Mouse (Mus musculus): ENCODE measurements at regions not wholly inside any gene's neighbourhood (a gene's known extent, or its start where the extent isn't known, plus 50 kb on each side); places are given as distances from the start of the nearest gene placed in this dataset.
A peak's percentile ranks its signal among the peaks of the same experiment; 100 is the strongest.
"Not testable (repeated sequence)": the region's sequence is repeated elsewhere in the genome, so short reads cannot be mapped to it uniquely, and the experiment has no call there.

DNA sequence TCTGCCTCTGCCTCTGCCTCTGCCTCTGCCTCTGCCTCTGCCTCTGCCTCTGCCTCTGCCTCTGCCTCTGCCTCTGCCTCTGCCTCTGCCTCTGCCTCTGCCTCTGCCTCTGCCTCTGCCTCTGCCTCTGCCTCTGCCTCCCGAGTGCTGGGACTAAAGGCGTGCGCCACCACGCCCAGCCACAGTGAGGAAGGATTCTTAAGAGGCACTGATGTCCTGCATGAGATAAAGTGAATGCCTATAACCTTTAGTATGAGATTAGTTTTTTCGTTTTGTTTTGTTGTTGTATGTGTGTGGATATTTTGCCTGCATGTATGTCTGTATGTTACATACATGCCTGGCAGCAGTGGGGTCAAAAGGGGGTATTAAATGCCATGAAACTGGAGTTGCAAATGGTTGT lies 63.2 kb downstream of the Hlx start:
- not testable (repeated sequence) for ATAC-seq (ENCODE audit: low FRiP score, low TSS enrichment); H3K27me3 ChIP-seq (ENCODE audit: insufficient read depth, low read length); H3K4me2 ChIP-seq (replicated peaks; ENCODE audit: low read depth, low read length); H3K36me3 ChIP-seq (ENCODE audit: insufficient read depth, low read length); H3K27ac ChIP-seq (ENCODE audit: low read length); H3K9me3 ChIP-seq (ENCODE audit: low read length); H3K9ac ChIP-seq (replicated peaks; ENCODE audit: low read length); H3K4me1 ChIP-seq (ENCODE audit: insufficient read depth, low read length); H3K4me3 ChIP-seq (ENCODE audit: low read length)
- WGBS, result 86% methylated on average over 5 of the region's 5 CpGs

DNA sequence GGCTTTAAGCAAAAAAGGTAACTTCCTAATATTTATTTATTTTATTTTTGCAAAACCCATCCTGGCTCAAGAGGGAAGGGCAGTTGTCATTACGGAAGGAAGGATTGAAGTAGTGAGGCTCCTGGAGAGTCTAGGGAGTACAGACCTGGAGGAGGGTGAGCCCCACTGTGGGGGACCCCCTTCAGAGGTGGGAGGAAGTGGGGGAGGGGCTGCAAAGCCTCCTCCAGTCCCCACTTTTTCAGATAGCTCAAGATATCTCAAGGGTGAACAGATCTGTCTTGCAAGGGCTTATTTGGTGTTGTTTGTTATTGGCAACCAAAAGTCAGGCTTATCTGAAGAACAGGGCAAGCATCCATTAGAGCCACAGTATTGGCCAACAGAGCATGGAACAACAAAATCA lies 64.0 kb downstream of the Hlx start:
- Histone ChIP-seq H3K9ac (replicated peaks; ENCODE audit: low read length) (no peak overlapping the region), H3K27me3 (ENCODE audit: insufficient read depth, low read length) (no peaks in the 10 kb centered on the region), H3K4me2 (replicated peaks; ENCODE audit: low read depth, low read length) (no peak overlapping the region), H3K36me3 (ENCODE audit: insufficient read depth, low read length) (no peaks in the 10 kb centered on the region), H3K9me3 (ENCODE audit: low read length) (no peaks in the 10 kb centered on the region), H3K4me1 (ENCODE audit: insufficient read depth, low read length) (peaks cover 7% of the 10 kb centered on the region; the same call in 1 of the 2 replicates), H3K4me3 (ENCODE audit: low read length) (no peak overlapping the region), H3K27ac (ENCODE audit: low read length) (no peak overlapping the region)
- WGBS, result 70% methylated on average over 1 of the region's 1 CpGs
- no peak for ATAC-seq (ENCODE audit: low FRiP score, low TSS enrichment)

DNA sequence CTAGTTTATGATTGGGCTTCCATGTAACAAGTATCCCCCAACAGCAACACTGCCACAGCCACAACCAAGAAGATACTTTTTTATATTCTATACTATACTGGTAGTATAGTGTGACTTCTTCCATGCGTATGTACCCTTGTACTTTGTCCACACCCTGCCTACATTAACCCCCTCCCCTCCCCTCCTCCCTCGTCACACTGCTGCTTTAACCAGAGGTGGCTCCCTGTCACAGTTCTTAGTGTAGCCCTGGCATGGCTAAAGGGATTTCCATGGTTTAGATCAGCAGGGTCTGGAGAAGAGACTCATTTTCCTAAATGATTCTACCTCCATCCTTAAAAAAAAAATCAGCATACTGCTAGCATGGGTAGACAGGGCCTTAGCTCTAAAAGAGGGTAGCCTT lies 64.4 kb downstream of the Hlx start:
- Histone ChIP-seq H3K27me3 (ENCODE audit: insufficient read depth, low read length) (no peaks in the 10 kb centered on the region), H3K9me3 (ENCODE audit: low read length) (no peaks in the 10 kb centered on the region), H3K4me3 (ENCODE audit: low read length) (no peak overlapping the region), H3K36me3 (ENCODE audit: insufficient read depth, low read length) (no peaks in the 10 kb centered on the region), H3K27ac (ENCODE audit: low read length) (no peak overlapping the region), H3K4me2 (replicated peaks; ENCODE audit: low read depth, low read length) (no peak overlapping the region), H3K4me1 (ENCODE audit: insufficient read depth, low read length) (peaks cover 7% of the 10 kb centered on the region; the same call in 1 of the 2 replicates), H3K9ac (replicated peaks; ENCODE audit: low read length) (no peak overlapping the region)
- no peak for ATAC-seq (ENCODE audit: low FRiP score, low TSS enrichment)
- WGBS, result 70% methylated on average over 2 of the region's 2 CpGs

DNA sequence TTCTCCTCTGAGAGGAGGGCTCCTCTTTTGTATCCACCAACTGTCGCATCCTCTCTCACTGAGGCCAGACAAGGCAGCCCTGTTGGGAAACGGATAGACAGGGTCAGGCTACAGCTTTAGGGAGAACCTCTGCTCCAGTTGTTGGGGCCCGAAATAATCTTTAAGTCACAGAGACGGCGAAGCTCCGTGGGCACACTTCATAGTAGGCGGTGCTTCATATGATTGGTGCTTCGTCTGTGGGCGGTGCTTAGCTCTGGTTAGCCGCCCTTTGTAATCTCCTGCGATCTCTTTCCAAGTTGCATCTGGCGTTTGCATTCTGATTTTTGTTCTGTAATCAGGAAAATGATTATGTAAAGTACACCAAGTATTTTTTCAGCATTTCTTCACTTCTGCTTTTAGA lies 67.2 kb downstream of the Hlx start:
- ATAC-seq (ENCODE audit: low FRiP score, low TSS enrichment), result no peak
- Histone ChIP-seq H3K4me2 (replicated peaks; ENCODE audit: low read depth, low read length) (no peak overlapping the region), H3K36me3 (ENCODE audit: insufficient read depth, low read length) (no peaks in the 10 kb centered on the region), H3K4me1 (ENCODE audit: insufficient read depth, low read length) (peaks cover 7% of the 10 kb centered on the region; the same call in 1 of the 2 replicates), H3K9me3 (ENCODE audit: low read length) (no peaks in the 10 kb centered on the region), H3K27me3 (ENCODE audit: insufficient read depth, low read length) (no peaks in the 10 kb centered on the region), H3K4me3 (ENCODE audit: low read length) (no peak overlapping the region), H3K9ac (replicated peaks; ENCODE audit: low read length) (no peak overlapping the region), H3K27ac (ENCODE audit: low read length) (no peak overlapping the region)
- 84% methylated on average over 12 of the region's 12 CpGs for WGBS

DNA sequence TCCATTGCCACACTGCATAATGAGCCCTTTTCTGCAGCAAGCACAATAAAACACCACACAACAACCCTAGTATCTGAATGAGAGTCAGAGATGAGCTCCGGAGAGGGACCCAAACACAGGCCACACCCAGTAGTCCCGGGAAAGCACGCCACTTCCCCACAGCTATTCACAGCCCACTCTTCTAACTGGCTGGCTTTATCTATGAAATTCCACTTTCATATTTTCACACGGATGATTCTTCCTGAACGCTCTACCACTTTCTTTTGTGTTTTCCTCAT lies 68.4 kb downstream of the Hlx start:
- Histone ChIP-seq H3K9me3 (ENCODE audit: low read length) (no peaks in the 10 kb centered on the region), H3K4me2 (replicated peaks; ENCODE audit: low read depth, low read length) (peak overlapping the region; percentile 24), H3K4me1 (ENCODE audit: insufficient read depth, low read length) (peaks cover 7% of the 10 kb centered on the region; the same call in 1 of the 2 replicates), H3K36me3 (ENCODE audit: insufficient read depth, low read length) (no peaks in the 10 kb centered on the region), H3K27ac (ENCODE audit: low read length) (no peak overlapping the region), H3K4me3 (ENCODE audit: low read length) (no peak overlapping the region), H3K9ac (replicated peaks; ENCODE audit: low read length) (no peak overlapping the region), H3K27me3 (ENCODE audit: insufficient read depth, low read length) (no peaks in the 10 kb centered on the region)
- 38% methylated on average over 5 of the region's 5 CpGs for WGBS
- no peak for ATAC-seq (ENCODE audit: low FRiP score, low TSS enrichment)

DNA sequence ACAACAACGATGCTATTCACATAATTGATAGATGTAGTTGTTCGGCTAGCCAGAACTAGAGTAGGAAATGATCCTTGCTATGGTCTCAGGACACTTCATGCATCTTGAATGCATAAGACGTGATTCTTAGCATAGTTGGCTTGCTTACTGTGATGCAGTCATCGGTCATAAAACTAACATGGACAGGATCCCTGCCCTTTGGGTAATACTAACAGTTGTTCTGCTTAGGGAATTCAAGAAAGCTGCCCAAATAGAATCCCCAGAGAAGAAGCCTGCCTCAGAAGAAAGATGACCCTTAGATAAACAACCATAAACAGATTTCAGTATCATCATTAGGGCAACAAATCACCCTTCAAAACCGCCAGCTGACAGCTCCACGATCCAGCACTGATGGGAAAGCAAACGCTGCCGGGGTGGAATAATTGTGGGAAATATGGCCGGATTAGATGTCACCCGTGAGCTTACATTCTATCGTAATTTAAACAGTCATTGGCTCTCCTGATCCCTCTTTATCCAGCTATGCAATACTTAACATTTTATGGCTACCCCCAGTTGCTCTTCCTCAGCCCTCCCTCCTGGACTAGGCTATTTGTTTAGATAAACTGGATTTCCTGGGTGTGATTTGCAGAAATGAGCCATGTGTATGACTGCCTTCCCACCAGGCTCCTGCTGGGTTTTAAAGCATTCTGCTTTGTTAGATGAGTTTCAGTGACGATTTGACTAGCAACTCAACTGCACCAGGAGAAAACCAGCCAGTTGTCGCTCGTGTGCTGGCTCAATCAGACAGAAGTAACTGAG lies 68.9 kb downstream of the Hlx start:
- Histone ChIP-seq H3K4me3 (ENCODE audit: low read length) (no peak overlapping the region), H3K27ac (ENCODE audit: low read length) (no peak overlapping the region), H3K36me3 (ENCODE audit: insufficient read depth, low read length) (no peaks in the 10 kb centered on the region)

DNA sequence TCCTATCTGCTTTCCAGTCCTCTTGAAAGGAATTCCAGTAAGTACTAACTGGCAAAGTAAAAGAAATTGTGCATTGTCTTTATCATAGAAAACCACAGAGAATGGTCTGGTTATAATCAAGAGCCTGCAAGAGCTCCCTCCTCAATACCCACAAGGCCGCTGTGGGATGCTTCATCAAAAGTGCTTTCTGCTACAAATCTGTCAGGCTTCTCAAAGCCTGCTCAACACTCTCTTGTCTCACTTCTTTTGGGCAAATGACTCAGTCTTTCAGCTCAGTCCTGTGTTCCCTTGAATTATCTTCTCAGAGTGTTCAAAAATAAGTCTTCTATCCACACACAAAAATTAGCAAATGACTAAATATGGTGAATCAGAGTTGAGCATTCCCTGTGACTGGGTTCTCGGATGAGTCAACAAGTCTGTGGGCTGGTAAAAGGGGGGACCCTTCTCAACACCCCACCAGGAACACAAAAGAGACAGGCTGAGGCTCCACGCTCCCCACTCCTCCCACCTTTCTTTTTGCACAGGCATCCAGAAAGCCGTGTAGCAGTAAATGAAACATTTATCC lies 81.8 kb downstream of the Hlx start:
- no peak overlapping the region for H3K9ac ChIP-seq (replicated peaks; ENCODE audit: low read length)
- no peak overlapping the region for H3K4me3 ChIP-seq (ENCODE audit: low read length)
- no peaks in the 10 kb centered on the region for H3K27me3 ChIP-seq (ENCODE audit: insufficient read depth, low read length)
- H3K4me2 ChIP-seq (replicated peaks; ENCODE audit: low read depth, low read length), result no peak overlapping the region
- no peak overlapping the region for H3K27ac ChIP-seq (ENCODE audit: low read length)
- H3K4me1 ChIP-seq (ENCODE audit: insufficient read depth, low read length), result no peaks in the 10 kb centered on the region
- H3K9me3 ChIP-seq (ENCODE audit: low read length), result peaks cover 5% of the 10 kb centered on the region; the same call in 1 of the 2 replicates
- no peak for ATAC-seq (ENCODE audit: low FRiP score, low TSS enrichment)
- WGBS, result 84% methylated on average over 4 of the region's 4 CpGs
- H3K36me3 ChIP-seq (ENCODE audit: insufficient read depth, low read length), result no peaks in the 10 kb centered on the region

More for the DNA sequence above, 68.9 kb downstream of the Hlx start:
- ATAC-seq (ENCODE audit: low FRiP score, low TSS enrichment), result peak; percentile 23; the same call in 1 of the 2 replicates
- Histone ChIP-seq H3K4me2 (replicated peaks; ENCODE audit: low read depth, low read length) (peak overlapping the region; percentile 24), H3K9ac (replicated peaks; ENCODE audit: low read length) (no peak overlapping the region), H3K27me3 (ENCODE audit: insufficient read depth, low read length) (no peaks in the 10 kb centered on the region), H3K4me1 (ENCODE audit: insufficient read depth, low read length) (peaks cover 7% of the 10 kb centered on the region; the same call in 1 of the 2 replicates), H3K9me3 (ENCODE audit: low read length) (no peaks in the 10 kb centered on the region)
- WGBS, result 20% methylated on average over 14 of the region's 14 CpGs

DNA sequence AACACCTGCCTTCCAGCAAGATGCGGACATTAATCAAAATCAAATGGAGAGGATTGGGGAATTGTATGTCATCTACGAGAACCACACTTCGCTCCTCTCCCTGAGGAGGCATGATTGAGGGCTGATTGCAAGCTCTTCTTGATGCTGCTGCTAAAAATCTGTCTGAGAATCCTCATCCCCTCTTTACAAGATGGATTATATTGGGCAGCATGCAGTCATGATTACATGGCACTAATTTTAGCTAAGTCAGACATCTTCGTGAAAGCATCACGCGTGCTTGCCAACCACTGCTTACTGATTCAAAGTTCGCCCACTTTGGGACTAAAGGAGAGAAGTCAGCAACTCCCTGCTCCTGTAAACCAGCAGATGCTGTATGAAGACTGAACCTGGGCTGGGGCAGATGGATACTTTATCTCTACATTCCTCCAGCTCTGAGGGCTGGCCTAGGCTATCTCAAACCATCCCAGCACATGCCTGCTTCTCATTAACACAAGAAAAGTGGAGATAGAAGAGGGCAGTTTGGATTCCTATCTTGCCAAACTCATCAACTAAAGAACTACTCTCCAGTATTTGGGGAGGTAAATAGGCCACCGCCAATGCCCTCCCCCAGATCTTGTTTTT lies 84.4 kb downstream of the Hlx start:
- 0 out of 2 replicates have a peak, but pooled peaks cover 2% of the 10 kb centered on the region for H3K4me1 ChIP-seq (ENCODE audit: insufficient read depth, low read length)
- no peak overlapping the region for H3K9ac ChIP-seq (replicated peaks; ENCODE audit: low read length)
- H3K27me3 ChIP-seq (ENCODE audit: insufficient read depth, low read length), result no peaks in the 10 kb centered on the region
- H3K36me3 ChIP-seq (ENCODE audit: insufficient read depth, low read length), result no peaks in the 10 kb centered on the region
- peaks cover 5% of the 10 kb centered on the region; the same call in 1 of the 2 replicates for H3K9me3 ChIP-seq (ENCODE audit: low read length)
- H3K27ac ChIP-seq (ENCODE audit: low read length), result no peak overlapping the region
- no peak overlapping the region for H3K4me2 ChIP-seq (replicated peaks; ENCODE audit: low read depth, low read length)
- no peak for ATAC-seq (ENCODE audit: low FRiP score, low TSS enrichment)
- 94% methylated on average over 8 of the region's 8 CpGs for WGBS
- H3K4me3 ChIP-seq (ENCODE audit: low read length), result no peak overlapping the region

DNA sequence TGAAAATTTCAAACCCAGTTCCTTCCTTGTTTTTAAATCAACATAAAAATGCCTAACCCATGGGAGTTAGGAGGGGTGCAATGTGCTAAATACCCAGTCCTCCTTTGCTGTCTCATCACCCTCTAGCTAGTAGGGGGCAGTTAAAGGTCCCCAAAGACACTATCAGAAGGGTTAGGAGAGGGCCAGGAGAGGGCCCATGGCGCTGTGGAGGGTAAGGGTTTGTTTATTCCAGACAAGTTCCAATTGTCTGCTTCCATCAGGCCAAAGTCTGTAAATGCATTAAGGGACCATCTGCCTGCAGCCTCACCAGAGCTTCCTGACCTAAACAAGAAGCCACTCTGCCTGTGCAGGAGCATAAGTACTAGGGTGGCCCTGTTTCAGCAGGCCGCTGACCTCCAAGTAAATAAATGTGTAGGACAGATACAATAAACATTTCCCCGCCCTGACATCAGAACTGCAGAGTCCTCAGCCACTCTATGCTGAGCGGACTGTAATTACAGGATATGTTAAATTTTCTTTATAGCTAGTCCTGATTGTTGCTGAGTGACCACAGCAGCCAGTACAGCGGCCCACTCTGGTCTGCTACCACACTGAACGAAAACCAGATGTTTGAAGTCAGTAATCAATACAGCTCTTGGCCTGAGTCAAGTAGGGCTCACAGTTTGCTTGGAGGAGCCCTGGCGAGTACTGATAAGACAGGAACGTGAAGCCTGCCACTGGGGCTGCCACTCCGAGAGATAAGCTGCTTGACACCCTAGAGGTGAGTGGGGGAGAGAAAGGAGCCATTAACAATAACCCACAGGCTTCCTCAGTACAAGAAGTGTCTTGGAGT lies 87.4 kb downstream of the Hlx start:
- no peak overlapping the region for H3K4me3 ChIP-seq (ENCODE audit: low read length)
- no peaks in the 10 kb centered on the region for H3K36me3 ChIP-seq (ENCODE audit: insufficient read depth, low read length)
- 0 out of 2 replicates have a peak, but pooled peaks have one; percentile 15 for ATAC-seq (ENCODE audit: low FRiP score, low TSS enrichment)
- H3K27ac ChIP-seq (ENCODE audit: low read length), result no peak overlapping the region
- no peak overlapping the region for H3K4me2 ChIP-seq (replicated peaks; ENCODE audit: low read depth, low read length)
- H3K9ac ChIP-seq (replicated peaks; ENCODE audit: low read length), result no peak overlapping the region
- no peaks in the 10 kb centered on the region for H3K27me3 ChIP-seq (ENCODE audit: insufficient read depth, low read length)
- peaks cover 5% of the 10 kb centered on the region; the same call in 1 of the 2 replicates for H3K9me3 ChIP-seq (ENCODE audit: low read length)
- WGBS, result 47% methylated on average over 9 of the region's 9 CpGs
- 0 out of 2 replicates have a peak, but pooled peaks cover 2% of the 10 kb centered on the region for H3K4me1 ChIP-seq (ENCODE audit: insufficient read depth, low read length)

Measured in kidney, embryonic 16.5 days (tissue).